Mouse (Mus musculus) embryo, embryonic 11 days (tissue): ENCODE data around the gene Nlgn2.

ENCODE experiments used
- DNase-seq: peaks from one replicate; pipeline ENCODE4 v3.0.0-alpha.2; 2015

Gene Nlgn2

GRCm38 (mm10) chr11:69837604-69837951 lies at the start of gene Nlgn2:
Nlgn2 (minus strand) TSS chr11:69837784.
- no peak for DNase-seq

GRCm38 (mm10) chr11:69886907-69887635 lies 49.5 kb upstream of the Nlgn2 start:
- DNase-seq: no peak

- no peak for DNase-seq
Measured at GRCm38 (mm10) chr11:69884663-69885062, 47.1 kb upstream of the Nlgn2 start.

- DNase-seq: no peak
Measured at GRCm38 (mm10) chr11:69884240-69884639, 46.7 kb upstream of the Nlgn2 start.

GRCm38 (mm10) chr11:69883527-69884151 lies 46.1 kb upstream of the Nlgn2 start:
- DNase-seq: no peak

- DNase-seq: no peak
Measured at GRCm38 (mm10) chr11:69883066-69883465, 45.5 kb upstream of the Nlgn2 start.

- no peak for DNase-seq
Measured at GRCm38 (mm10) chr11:69881787-69882670, 44.4 kb upstream of the Nlgn2 start.

- peak; percentile 89 for DNase-seq
Measured at GRCm38 (mm10) chr11:69880853-69881603, 43.4 kb upstream of the Nlgn2 start, which contains the start of gene Kctd11. Kctd11 (minus strand) TSS chr11:69881406.

GRCm38 (mm10) chr11:69880506-69880852 lies 42.9 kb upstream of the Nlgn2 start:
- DNase-seq: peak; percentile 89

- no peak for DNase-seq
Measured at GRCm38 (mm10) chr11:69879711-69880110, 42.1 kb upstream of the Nlgn2 start.

GRCm38 (mm10) chr11:69878952-69879351 lies 41.4 kb upstream of the Nlgn2 start:
- DNase-seq: no peak

GRCm38 (mm10) chr11:69878399-69878798 lies 40.8 kb upstream of the Nlgn2 start:
- no peak for DNase-seq

- DNase-seq: no peak
Measured at GRCm38 (mm10) chr11:69877878-69878277, 40.3 kb upstream of the Nlgn2 start, which contains the start of gene Tmem95. Tmem95 (minus strand) TSS chr11:69878018.

- peak; percentile 90 for DNase-seq
Measured at GRCm38 (mm10) chr11:69876867-69877266, 39.3 kb upstream of the Nlgn2 start.

- no peak for DNase-seq
Measured at GRCm38 (mm10) chr11:69876186-69876585, 38.6 kb upstream of the Nlgn2 start.

- DNase-seq: no peak
Measured at GRCm38 (mm10) chr11:69872451-69872850, 34.9 kb upstream of the Nlgn2 start.

GRCm38 (mm10) chr11:69871822-69872221 lies 34.2 kb upstream of the Nlgn2 start:
- DNase-seq: no peak

GRCm38 (mm10) chr11:69870289-69871069 lies 32.9 kb upstream of the Nlgn2 start:
- no peak for DNase-seq

GRCm38 (mm10) chr11:69867335-69867734 lies 29.8 kb upstream of the Nlgn2 start:
- no peak for DNase-seq

GRCm38 (mm10) chr11:69865561-69865960 lies 28.0 kb upstream of the Nlgn2 start:
- DNase-seq: no peak

GRCm38 (mm10) chr11:69864138-69864860 lies 26.7 kb upstream of the Nlgn2 start:
- DNase-seq: no peak
